26 mouse cellular contexts compared by ENCODE assay signal in the genomic region with DNA sequence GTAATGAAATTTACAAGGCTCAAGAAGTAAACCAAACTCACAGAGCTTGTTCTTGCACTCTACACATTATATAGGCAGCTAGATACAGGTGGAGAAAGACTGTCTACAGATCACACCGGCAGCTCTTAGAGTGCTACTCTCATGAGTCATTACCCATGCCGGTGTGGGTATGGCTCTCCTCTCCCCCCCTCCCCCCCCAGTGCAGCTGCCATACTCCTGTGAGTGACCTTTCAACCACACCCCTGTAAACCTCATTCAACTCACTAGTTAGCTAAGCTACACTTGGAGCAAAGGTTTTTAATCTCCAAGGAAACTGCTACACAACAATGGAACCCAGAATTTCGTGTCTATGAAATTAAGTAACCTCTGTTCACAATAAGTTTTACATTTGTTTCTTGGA. TPM values are rescaled to one million over a fixed set of nuclear protein-coding genes. Genes with fewer than 3 reads are reported as not detected.
DNase-seq lines count a peak whose midpoint lies in the region; ATAC-seq and TF ChIP-seq lines count a peak whose summit lies in the region.
"Had no signal": no experiment of that assay in that cellular context is flagged by ENCODE, and none has a peak within 500 bp of the region (broad histone marks: within the 10 kb centered on the region; RNA-seq: fewer than 3 reads in every experiment).

No protein-coding gene starts in this region.

- 54% methylated on average over 3 of the region's 3 CpGs for WGBS in heart, embryonic 10.5 days
- WGBS in cerebellum, adult 2 months, result 68% methylated on average over 3 of the region's 3 CpGs

- no peaks in the 10 kb centered on the region for H3K36me3 ChIP-seq in heart, embryonic 10.5 days
- H3K36me3 ChIP-seq: embryonic facial prominence, embryonic 15.5 days; heart, embryonic 15.5 days; limb, embryonic 15.5 days had no signal

- no peak overlapping the region for H3K4me3 ChIP-seq in heart, embryonic 10.5 days
- no peak overlapping the region for H3K4me3 ChIP-seq in cerebellum, adult 2 months (replicated peaks; ENCODE audit: insufficient read depth, low read depth, low read length)
- H3K4me3 ChIP-seq: embryonic facial prominence, embryonic 15.5 days; heart, adult 2 months; heart, embryonic 15.5 days; limb, embryonic 15.5 days had no signal

- peaks cover 6% of the 10 kb centered on the region; the same call in 1 of the 2 replicates for H3K4me1 ChIP-seq in heart, embryonic 10.5 days
- no peaks in the 10 kb centered on the region for H3K4me1 ChIP-seq in cerebellum, adult 2 months (ENCODE audit: control insufficient read depth, insufficient read depth, low read length)

- no peaks in the 10 kb centered on the region for H3K27me3 ChIP-seq in heart, embryonic 10.5 days (ENCODE audit: insufficient read depth, poor library complexity, severe bottlenecking)
- no peaks in the 10 kb centered on the region for H3K27me3 ChIP-seq in cerebellum, adult 2 months (ENCODE audit: control insufficient read depth, insufficient read depth, low read length)
- H3K27me3 ChIP-seq: embryonic facial prominence, embryonic 15.5 days; heart, embryonic 15.5 days; limb, embryonic 15.5 days had no signal

- H3K9me3 ChIP-seq in heart, embryonic 10.5 days, result no peaks in the 10 kb centered on the region
- H3K9me3 ChIP-seq: embryonic facial prominence, embryonic 15.5 days; heart, embryonic 15.5 days; limb, embryonic 15.5 days had no signal

- no peak for TF ChIP-seq POLR2A in cerebellum, adult 2 months (IDR thresholded peaks at IDR 0.05; ENCODE audit: borderline replicate concordance, insufficient read depth, low read length)

- no peak for TF ChIP-seq CTCF in cerebellum, adult 2 months (IDR thresholded peaks at IDR 0.05; ENCODE audit: borderline replicate concordance, insufficient read depth, low read depth, low read length)

- peak; percentile 6 for ATAC-seq in CD4-positive, CD25-positive, alpha-beta regulatory T cell, adult 4 months
- ATAC-seq: forebrain, embryonic 14.5 days had no signal

- DNase-seq in 416B (ENCODE audit: low read depth), result peak; percentile 65
- DNase-seq in ZHBTc4 (ENCODE audit: low read depth, low spot score), result peak; percentile 39
- peak; percentile 45 for DNase-seq in naive thymus-derived CD4-positive, alpha-beta T cell, adult 2 months (ENCODE audit: low read depth)
- no peak for DNase-seq in heart, embryonic 10.5 days (ENCODE audit: low spot score)
- DNase-seq in cerebellum, adult 2 months, result no peak
- DNase-seq in heart, postnatal 4 days, result no peak
- DNase-seq in spleen, postnatal 10 days (ENCODE audit: low spot score in 2 of 2), result no peak
- DNase-seq: adrenal gland, adult 2 months; cerebellum, adult 8-10 months; cerebellum, postnatal 36 days; heart, adult 2 months; heart, postnatal 36 days; kidney, postnatal 4 days; left cerebral cortex, postnatal 4 days; lung, embryonic 14.5 days; lung, postnatal 36 days; midbrain, embryonic 14.5 days; right cerebral cortex, adult 18-20 months; right cerebral cortex, postnatal 4 days had no signal

- no peak overlapping the region for H3K27ac ChIP-seq in heart, embryonic 10.5 days
- no peak overlapping the region for H3K27ac ChIP-seq in cerebellum, adult 2 months (ENCODE audit: insufficient read depth, low read length)
- H3K27ac ChIP-seq: embryonic facial prominence, embryonic 15.5 days; heart, adult 2 months; heart, embryonic 15.5 days; hindbrain, embryonic 14.5 days; limb, embryonic 15.5 days; liver, embryonic 14.5 days had no signal

RNA-seq across cellular contexts. Expression of gene Capza2, which starts 2.2 kb away (rescaled TPM):
- polyA plus RNA-seq in CD4-positive, CD25-positive, alpha-beta regulatory T cell, adult 4 months (2017; shearing (Covaris generic)), result 100 to 1,000 TPM; 291 to 322 TPM
- polyA plus RNA-seq in heart, embryonic 10.5 days (2016; fragmentation: Nextera tagmentation; extraction: Ambion mirVana), result 201 and 220 TPM in 2 replicates
- 124 TPM in 2 replicates for polyA plus RNA-seq in cerebellum, adult 2 months (2012; rRNA removed)
- total RNA-seq in heart, postnatal 4 days (2021), result 100 to 1,000 TPM; 159 to 165 TPM

RNA-seq across cellular contexts. Expression of gene St7, which starts 58.9 kb away (rescaled TPM):
- 1 to 10 TPM; 1.5 to 2.6 TPM for polyA plus RNA-seq in CD4-positive, CD25-positive, alpha-beta regulatory T cell, adult 4 months (2017; shearing (Covaris generic))
- polyA plus RNA-seq in heart, embryonic 10.5 days (2016; fragmentation: Nextera tagmentation; extraction: Ambion mirVana), result 24.0 and 24.9 TPM in 2 replicates
- 23.8 and 28.2 TPM in 2 replicates for polyA plus RNA-seq in cerebellum, adult 2 months (2012; rRNA removed)
- 10 to 100 TPM; 33.5 to 35.9 TPM for total RNA-seq in heart, postnatal 4 days (2021)

Comparison
In these comparisons a context has a peak if more than half of its experiments do, and no peak if none do; other contexts are left out.
1. DNase-seq: peak in 416B (single experiment), ZHBTc4 (single experiment) and naive thymus-derived CD4-positive, alpha-beta T cell, adult 2 months (single experiment); none in heart, embryonic 10.5 days (single experiment), cerebellum, adult 2 months (0 of 2), heart, postnatal 4 days (single experiment) and spleen, postnatal 10 days (0 of 2).